Mouse (Mus musculus): ENCODE data around the gene Nkain4. TPM values are rescaled to one million over a fixed set of nuclear protein-coding genes. Genes with fewer than 3 reads are reported as not detected.

Gene Nkain4
- polyA plus RNA-seq, 2 experiments, result 11.2 to 12.9 TPM

DNA sequence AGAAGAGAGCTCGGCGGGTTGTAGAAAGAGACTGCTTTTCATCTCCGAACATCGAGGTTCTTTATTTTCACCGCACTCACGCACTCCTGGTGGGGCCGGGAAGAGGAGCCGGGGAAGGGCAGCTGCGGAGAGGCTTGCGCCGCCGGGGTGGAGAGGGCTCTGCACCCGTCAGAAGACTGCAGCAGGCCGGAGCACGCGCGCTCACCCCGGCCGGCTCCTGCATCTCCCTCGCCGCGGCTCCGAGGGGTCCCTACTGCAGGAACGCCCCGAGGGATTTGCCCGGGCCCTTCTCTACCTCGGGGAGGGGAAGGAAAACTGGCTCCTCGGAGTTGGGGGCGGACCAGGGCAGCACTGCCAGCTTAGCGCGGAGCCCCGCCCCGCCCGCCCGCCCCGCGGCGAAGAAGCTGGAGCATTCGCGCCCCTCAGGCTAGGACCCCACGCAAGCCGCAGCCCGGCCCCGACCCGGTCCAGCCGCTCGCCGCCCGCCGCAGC lies 60.9 kb downstream of the Nkain4 start:
- DNase-seq (ENCODE audit: low spot score) (no peak), ATAC-seq (ENCODE audit: low FRiP score, low read depth) (no peak)
- 1% methylated on average over 39 of the region's 50 CpGs for WGBS
- no peak for TF ChIP-seq POLR2A (IDR thresholded peaks at IDR 0.05; ENCODE audit: borderline replicate concordance, extremely low read depth, insufficient read depth, insufficient read length)
- Histone ChIP-seq H3K9ac (ENCODE audit: low read depth, low read length, severe bottlenecking) (no peak overlapping the region), H3K4me2 (replicated peaks; ENCODE audit: low read depth, low read length, severe bottlenecking) (peak overlapping the region; percentile 71), H3K36me3 (ENCODE audit: control insufficient read depth, insufficient read depth, low read length) (no peaks in the 10 kb centered on the region), H3K9me3 (ENCODE audit: control insufficient read depth, low read length) (no peaks in the 10 kb centered on the region), H3K4me3 (replicated peaks; ENCODE audit: low read length) (peak overlapping the region; percentile 41), H3K27me3 (ENCODE audit: control insufficient read depth, insufficient read depth, low read length) (peaks cover 79% of the 10 kb centered on the region), H3K27ac (replicated peaks; ENCODE audit: low read depth, low read length) (no peak overlapping the region), H3K4me1 (ENCODE audit: control insufficient read depth, insufficient read depth, low read length) (peaks cover 8% of the 10 kb centered on the region)

GRCm38 (mm10) chr2:180892841-180893521 lies 61.5 kb downstream of the Nkain4 start:
- H3K27me3 ChIP-seq (ENCODE audit: control insufficient read depth, insufficient read depth, low read length), result peaks cover 83% of the 10 kb centered on the region

DNA sequence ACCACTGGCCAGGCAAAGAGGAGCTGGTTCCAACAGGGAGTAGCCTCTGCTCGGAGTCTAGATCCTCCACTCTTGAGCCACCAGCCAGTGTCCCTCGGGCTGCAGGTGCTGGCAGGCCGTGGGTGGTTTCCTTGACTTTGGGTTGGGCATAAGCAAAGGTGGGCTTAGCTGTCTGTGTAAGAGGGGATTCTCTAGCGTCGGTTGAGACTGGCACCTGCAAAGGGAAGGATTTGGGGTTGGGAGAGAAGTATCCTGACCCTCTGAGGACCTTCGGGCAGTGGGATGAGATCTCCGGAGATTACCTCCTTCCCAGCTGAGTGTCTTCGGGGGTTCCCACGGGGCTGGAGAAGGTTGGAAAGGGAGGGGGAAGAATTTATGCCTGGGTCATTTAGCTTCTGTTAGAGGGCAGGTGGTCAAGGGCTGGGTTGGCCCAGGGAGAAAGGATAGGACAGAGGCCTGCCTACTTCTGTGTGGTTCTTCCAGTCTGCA lies 62.6 kb downstream of the Nkain4 start:
- Histone ChIP-seq H3K27me3 (ENCODE audit: control insufficient read depth, insufficient read depth, low read length) (peaks cover 89% of the 10 kb centered on the region), H3K9me3 (ENCODE audit: control insufficient read depth, low read length) (no peaks in the 10 kb centered on the region), H3K4me1 (ENCODE audit: control insufficient read depth, insufficient read depth, low read length) (peaks cover 8% of the 10 kb centered on the region), H3K4me3 (replicated peaks; ENCODE audit: low read length) (no peak overlapping the region), H3K4me2 (replicated peaks; ENCODE audit: low read depth, low read length, severe bottlenecking) (no peak overlapping the region), H3K27ac (replicated peaks; ENCODE audit: low read depth, low read length) (no peak overlapping the region), H3K36me3 (ENCODE audit: control insufficient read depth, insufficient read depth, low read length) (no peaks in the 10 kb centered on the region), H3K9ac (ENCODE audit: low read depth, low read length, severe bottlenecking) (no peak overlapping the region)
- no peak for TF ChIP-seq POLR2A (IDR thresholded peaks at IDR 0.05; ENCODE audit: borderline replicate concordance, extremely low read depth, insufficient read depth, insufficient read length)
- 4% methylated on average over 9 of the region's 9 CpGs for WGBS
- DNase-seq (ENCODE audit: low spot score) (no peak), ATAC-seq (ENCODE audit: low FRiP score, low read depth) (no peak)

More at GRCm38 (mm10) chr2:180892841-180893521, 61.5 kb downstream of the Nkain4 start:
- Histone ChIP-seq H3K4me3 (replicated peaks; ENCODE audit: low read length) (peak overlapping the region; percentile 41), H3K9ac (ENCODE audit: low read depth, low read length, severe bottlenecking) (no peak overlapping the region), H3K4me1 (ENCODE audit: control insufficient read depth, insufficient read depth, low read length) (peaks cover 8% of the 10 kb centered on the region), H3K36me3 (ENCODE audit: control insufficient read depth, insufficient read depth, low read length) (no peaks in the 10 kb centered on the region), H3K27ac (replicated peaks; ENCODE audit: low read depth, low read length) (no peak overlapping the region), H3K4me2 (replicated peaks; ENCODE audit: low read depth, low read length, severe bottlenecking) (peak overlapping the region; percentile 71), H3K9me3 (ENCODE audit: control insufficient read depth, low read length) (no peaks in the 10 kb centered on the region)
- ATAC-seq (ENCODE audit: low FRiP score, low read depth), result no peak
- no peak for DNase-seq (ENCODE audit: low spot score)
- no peak for TF ChIP-seq POLR2A (IDR thresholded peaks at IDR 0.05; ENCODE audit: borderline replicate concordance, extremely low read depth, insufficient read depth, insufficient read length)
- 2% methylated on average over 57 of the region's 97 CpGs for WGBS

GRCm38 (mm10) chr2:180891075-180891834 lies 63.2 kb downstream of the Nkain4 start:
- no peak for TF ChIP-seq POLR2A (IDR thresholded peaks at IDR 0.05; ENCODE audit: borderline replicate concordance, extremely low read depth, insufficient read depth, insufficient read length)
- Histone ChIP-seq H3K4me1 (ENCODE audit: control insufficient read depth, insufficient read depth, low read length) (peaks cover 8% of the 10 kb centered on the region), H3K27ac (replicated peaks; ENCODE audit: low read depth, low read length) (no peak overlapping the region), H3K9me3 (ENCODE audit: control insufficient read depth, low read length) (no peaks in the 10 kb centered on the region), H3K4me3 (replicated peaks; ENCODE audit: low read length) (no peak overlapping the region; the same call in 1 of the 2 replicates), H3K36me3 (ENCODE audit: control insufficient read depth, insufficient read depth, low read length) (no peaks in the 10 kb centered on the region), H3K9ac (ENCODE audit: low read depth, low read length, severe bottlenecking) (no peak overlapping the region), H3K27me3 (ENCODE audit: control insufficient read depth, insufficient read depth, low read length) (peaks cover 83% of the 10 kb centered on the region), H3K4me2 (replicated peaks; ENCODE audit: low read depth, low read length, severe bottlenecking) (no peak overlapping the region)
- no peak for DNase-seq (ENCODE audit: low spot score)
- WGBS, result under 1% methylated on average over 37 of the region's 37 CpGs
- no peak for ATAC-seq (ENCODE audit: low FRiP score, low read depth)

DNA sequence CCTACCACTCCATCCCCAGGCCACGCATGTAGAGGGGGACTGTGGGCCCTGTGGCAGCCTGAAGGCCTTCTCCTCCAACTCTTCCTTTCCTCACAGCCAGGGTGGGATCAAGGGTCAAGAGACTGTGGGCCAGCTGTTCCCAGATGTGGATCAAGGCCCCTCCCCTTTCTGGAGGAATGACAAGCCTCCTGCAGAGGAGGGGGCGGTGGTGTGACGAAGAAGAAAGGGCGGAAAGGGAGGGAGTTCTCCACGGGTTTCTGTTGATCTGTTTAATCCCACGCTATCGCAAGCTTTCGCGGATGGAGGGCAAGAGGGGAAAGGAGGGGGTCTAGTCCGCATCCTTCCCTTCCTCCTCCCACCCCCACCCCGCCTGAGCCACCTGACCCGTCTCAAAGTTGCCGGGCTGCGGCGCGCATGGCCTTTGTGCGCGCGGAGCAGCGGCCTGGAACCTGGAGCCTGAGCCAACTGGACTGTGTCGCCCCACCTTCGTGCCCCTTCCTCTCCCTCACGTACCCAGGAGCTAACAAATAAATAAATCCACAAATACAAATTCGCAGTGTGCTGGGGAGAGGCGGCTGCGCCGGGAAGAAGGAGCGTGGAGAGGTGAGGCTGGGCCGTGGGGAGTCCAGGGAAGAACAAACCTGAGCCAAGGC lies 64.0 kb downstream of the Nkain4 start:
- H3K9me3 ChIP-seq (ENCODE audit: control insufficient read depth, low read length), result no peaks in the 10 kb centered on the region
- no peak overlapping the region for H3K9ac ChIP-seq (ENCODE audit: low read depth, low read length, severe bottlenecking)
- H3K4me1 ChIP-seq (ENCODE audit: control insufficient read depth, insufficient read depth, low read length), result peaks cover 8% of the 10 kb centered on the region
- H3K27me3 ChIP-seq (ENCODE audit: control insufficient read depth, insufficient read depth, low read length), result peaks cover 80% of the 10 kb centered on the region
- no peak for TF ChIP-seq POLR2A (IDR thresholded peaks at IDR 0.05; ENCODE audit: borderline replicate concordance, extremely low read depth, insufficient read depth, insufficient read length)
- no peaks in the 10 kb centered on the region for H3K36me3 ChIP-seq (ENCODE audit: control insufficient read depth, insufficient read depth, low read length)
- ATAC-seq (ENCODE audit: low FRiP score, low read depth), result no peak
- WGBS, result 2% methylated on average over 23 of the region's 29 CpGs
- H3K4me2 ChIP-seq (replicated peaks; ENCODE audit: low read depth, low read length, severe bottlenecking), result no peak overlapping the region
- H3K27ac ChIP-seq (replicated peaks; ENCODE audit: low read depth, low read length), result no peak overlapping the region
- DNase-seq (ENCODE audit: low spot score), result no peak
- no peak overlapping the region for H3K4me3 ChIP-seq (replicated peaks; ENCODE audit: low read length)
